Mouse (Mus musculus): Measurements from ENCODE around the gene 1810024B03Rik.

1810024B03Rik gene

GRCm38 (mm10) chr2:127182598-127183381, 25.3 kb downstream of the 1810024B03Rik start:
- peak; percentile 89 to 92 for DNase-seq (ENCODE audit: low spot score in 2 of 2)

GRCm38 (mm10) chr2:127166261-127166660, 41.8 kb downstream of the 1810024B03Rik start:
- peak in 1 of 2 experiments; percentile 29 for DNase-seq (ENCODE audit: low spot score in 2 of 2)

- DNase-seq (ENCODE audit: low spot score in 2 of 2) = no peak
These were observed 42.4 kb downstream of the 1810024B03Rik start for GRCm38 (mm10) chr2:127165675-127166074.

- no peak for DNase-seq (ENCODE audit: low spot score in 2 of 2)
These were observed 62.4 kb downstream of the 1810024B03Rik start for GRCm38 (mm10) chr2:127145699-127146098.

- peak; percentile 83 to 86 for DNase-seq (ENCODE audit: low spot score in 2 of 2)
These were observed 64.7 kb downstream of the 1810024B03Rik start, which contains the start of gene Itpripl1 for GRCm38 (mm10) chr2:127143158-127144063. Itpripl1 (minus strand) TSS chr2:127143442.

GRCm38 (mm10) chr2:127142577-127143157, 65.4 kb downstream of the 1810024B03Rik start:
- DNase-seq (ENCODE audit: low spot score in 2 of 2) = no peak

GRCm38 (mm10) chr2:127142031-127142430, 66.0 kb downstream of the 1810024B03Rik start:
- no peak for DNase-seq (ENCODE audit: low spot score in 2 of 2)

- no peak for DNase-seq (ENCODE audit: low spot score in 2 of 2)
These were observed 68.1 kb downstream of the 1810024B03Rik start for GRCm38 (mm10) chr2:127140011-127140410.

- no peak for DNase-seq (ENCODE audit: low spot score in 2 of 2)
These were observed 68.5 kb downstream of the 1810024B03Rik start for GRCm38 (mm10) chr2:127139605-127140004.

GRCm38 (mm10) chr2:127139094-127139493, 69.0 kb downstream of the 1810024B03Rik start:
- no peak for DNase-seq (ENCODE audit: low spot score in 2 of 2)

- no peak for DNase-seq (ENCODE audit: low spot score in 2 of 2)
These were observed 69.6 kb downstream of the 1810024B03Rik start for GRCm38 (mm10) chr2:127138449-127138848.

GRCm38 (mm10) chr2:127137838-127138420, 70.2 kb downstream of the 1810024B03Rik start:
- no peak for DNase-seq (ENCODE audit: low spot score in 2 of 2)

- peak; percentile 30 to 37 for DNase-seq (ENCODE audit: low spot score in 2 of 2)
These were observed 71.1 kb downstream of the 1810024B03Rik start for GRCm38 (mm10) chr2:127136979-127137378.
